Mouse (Mus musculus): ENCODE data around the gene Vopp1. TPM values are rescaled to one million over a fixed set of nuclear protein-coding genes. Genes with fewer than 3 reads are reported as not detected.

The Vopp1 gene
- polyA plus RNA-seq, 1 experiment from 2014 or later = 24.3 TPM

DNA sequence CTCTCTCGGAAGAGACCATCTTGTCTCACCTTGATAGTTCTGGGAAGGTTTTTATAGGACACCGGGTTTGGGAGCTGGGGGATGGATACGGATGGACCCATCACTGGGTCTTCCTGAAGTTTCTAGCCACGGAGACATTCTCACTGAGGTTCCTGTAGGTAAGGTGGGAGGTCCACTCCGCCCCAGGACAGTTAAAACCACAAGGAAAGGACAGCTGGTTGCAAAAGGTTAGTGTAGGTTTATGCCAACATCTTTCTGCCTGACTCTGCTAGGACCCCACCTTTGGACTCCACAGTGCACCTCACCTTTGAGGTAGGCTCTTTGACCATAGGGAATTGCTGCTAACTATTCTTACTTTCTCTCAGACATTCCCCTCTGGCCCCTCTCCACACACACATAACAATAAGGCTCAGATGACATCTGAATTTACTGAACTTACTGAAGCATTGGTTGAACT, 328 bp upstream of the Vopp1 start:
- Histone ChIP-seq H3K4me3 (ENCODE audit: low read depth, low read length) (peak overlapping the region; percentile 97), H3K27ac (replicated peaks) (peak overlapping the region; percentile 94), H3K36me3 (ENCODE audit: control insufficient read depth, insufficient read depth, low read length) (no peaks in the 10 kb centered on the region), H3K9ac (ENCODE audit: low read length) (peak overlapping the region; percentile 97), H3K9me3 (ENCODE audit: control insufficient read depth, low read length) (no peaks in the 10 kb centered on the region), H3K4me1 (replicated peaks; ENCODE audit: control insufficient read depth, insufficient read depth) (no peaks in the 10 kb centered on the region), H3K27me3 (ENCODE audit: control insufficient read depth, insufficient read depth, low read length) (no peaks in the 10 kb centered on the region), H3K4me2 (replicated peaks; ENCODE audit: low read depth) (peak overlapping the region; percentile 69)
- WGBS = 3% methylated on average over 5 of the region's 5 CpGs
- no peak for DNase-seq (ENCODE audit: low spot score)
- no peak; the same call in none of the 2 replicates for ATAC-seq (ENCODE audit: low FRiP score, low TSS enrichment)
- TF ChIP-seq EP300 (optimal IDR thresholded peaks at IDR 0.05) = no peak

DNA sequence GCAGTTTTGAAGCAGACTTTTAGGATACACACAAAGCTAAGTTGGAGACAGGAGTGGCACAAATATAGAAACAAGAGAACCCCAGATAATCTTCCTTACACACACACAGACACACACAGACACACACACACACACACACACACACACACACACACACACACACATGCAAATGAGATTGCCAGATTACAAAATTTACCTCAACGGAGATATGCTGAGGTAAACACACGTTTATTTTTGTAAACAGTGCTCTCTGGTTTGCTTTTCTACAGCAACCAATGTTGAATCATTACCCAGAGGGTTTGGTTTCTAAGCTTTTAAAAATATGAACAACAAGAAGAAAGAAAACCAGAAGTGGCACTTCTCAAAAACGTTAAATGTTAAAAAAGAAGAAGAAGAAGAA, 1.5 kb downstream of the Vopp1 start:
- Histone ChIP-seq H3K27ac (replicated peaks) (no peak overlapping the region), H3K9me3 (ENCODE audit: control insufficient read depth, low read length) (no peaks in the 10 kb centered on the region), H3K36me3 (ENCODE audit: control insufficient read depth, insufficient read depth, low read length) (no peaks in the 10 kb centered on the region), H3K4me1 (replicated peaks; ENCODE audit: control insufficient read depth, insufficient read depth) (no peaks in the 10 kb centered on the region), H3K4me3 (ENCODE audit: low read depth, low read length) (no peak overlapping the region), H3K9ac (ENCODE audit: low read length) (no peak overlapping the region), H3K4me2 (replicated peaks; ENCODE audit: low read depth) (peak overlapping the region; percentile 33), H3K27me3 (ENCODE audit: control insufficient read depth, insufficient read depth, low read length) (no peaks in the 10 kb centered on the region)
- DNase-seq (ENCODE audit: low spot score) (no peak), ATAC-seq (ENCODE audit: low FRiP score, low TSS enrichment) (no peak)
- no peak for TF ChIP-seq EP300 (optimal IDR thresholded peaks at IDR 0.05)
- TF ChIP-seq CTCF (IDR thresholded peaks at IDR 0.05; ENCODE audit: low read depth) = no peak
- 6% methylated on average over 3 of the region's 3 CpGs for WGBS

DNA sequence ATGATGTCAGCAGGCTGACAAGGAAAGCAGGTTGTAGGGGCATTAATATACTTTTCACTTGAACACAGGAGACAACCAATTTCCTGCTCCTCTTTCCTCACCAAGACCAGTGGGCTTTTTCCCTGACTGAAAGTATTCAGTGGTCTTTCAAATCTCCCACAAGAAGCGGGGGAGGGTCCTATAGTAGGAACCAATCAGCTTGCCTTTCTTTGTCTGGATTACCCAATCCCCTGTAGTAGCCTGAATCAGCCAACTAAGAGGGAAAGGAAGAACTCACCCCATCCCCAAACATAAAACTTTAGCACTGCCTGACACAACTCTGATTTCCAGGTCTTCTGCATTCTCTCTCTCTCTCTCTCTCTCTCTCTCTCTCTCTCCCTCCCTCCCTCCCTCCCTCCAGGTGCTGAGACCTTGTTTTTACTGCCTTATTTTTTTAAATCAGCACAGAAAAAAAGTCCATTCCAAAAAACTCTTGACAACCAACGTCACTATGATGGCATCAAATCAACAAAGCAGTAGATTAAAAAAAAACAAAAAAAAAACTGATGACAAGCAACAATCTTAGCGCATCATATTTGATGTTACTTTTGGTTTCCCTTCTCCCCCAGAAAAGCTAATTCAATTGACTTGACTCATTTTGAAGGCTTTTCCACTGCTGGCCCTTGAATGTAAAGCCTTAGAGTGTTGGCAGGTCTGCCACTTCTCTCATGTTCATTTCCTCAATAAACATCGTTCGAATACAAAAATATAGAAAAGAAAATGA, 2.1 kb downstream of the Vopp1 start:
- Histone ChIP-seq H3K27me3 (ENCODE audit: control insufficient read depth, insufficient read depth, low read length) (no peaks in the 10 kb centered on the region), H3K4me3 (ENCODE audit: low read depth, low read length) (no peak overlapping the region), H3K9me3 (ENCODE audit: control insufficient read depth, low read length) (no peaks in the 10 kb centered on the region), H3K27ac (replicated peaks) (no peak overlapping the region), H3K9ac (ENCODE audit: low read length) (no peak overlapping the region), H3K4me1 (replicated peaks; ENCODE audit: control insufficient read depth, insufficient read depth) (no peaks in the 10 kb centered on the region), H3K36me3 (ENCODE audit: control insufficient read depth, insufficient read depth, low read length) (no peaks in the 10 kb centered on the region), H3K4me2 (replicated peaks; ENCODE audit: low read depth) (no peak overlapping the region)
- no peak for TF ChIP-seq EP300 (optimal IDR thresholded peaks at IDR 0.05)
- TF ChIP-seq CTCF (IDR thresholded peaks at IDR 0.05; ENCODE audit: low read depth) = no peak
- no peak for ATAC-seq (ENCODE audit: low FRiP score, low TSS enrichment)
- DNase-seq (ENCODE audit: low spot score) = no peak
- WGBS = 50% methylated on average over 5 of the region's 5 CpGs

- Histone ChIP-seq H3K36me3 (ENCODE audit: control insufficient read depth, insufficient read depth, low read length) (no peaks in the 10 kb centered on the region), H3K9ac (ENCODE audit: low read length) (no peak overlapping the region), H3K4me3 (ENCODE audit: low read depth, low read length) (no peak overlapping the region), H3K9me3 (ENCODE audit: control insufficient read depth, low read length) (no peaks in the 10 kb centered on the region), H3K4me2 (replicated peaks; ENCODE audit: low read depth) (no peak overlapping the region), H3K4me1 (replicated peaks; ENCODE audit: control insufficient read depth, insufficient read depth) (no peaks in the 10 kb centered on the region), H3K27ac (replicated peaks) (no peak overlapping the region), H3K27me3 (ENCODE audit: control insufficient read depth, insufficient read depth, low read length) (no peaks in the 10 kb centered on the region)
- 77% methylated on average over 2 of the region's 2 CpGs for WGBS
- TF ChIP-seq EP300 (optimal IDR thresholded peaks at IDR 0.05) (no peak), CTCF (IDR thresholded peaks at IDR 0.05; ENCODE audit: low read depth) (no peak)
- ATAC-seq (ENCODE audit: low FRiP score, low TSS enrichment) (no peak), DNase-seq (ENCODE audit: low spot score) (no peak)
Observed at GRCm38 (mm10) chr6:57814436-57814940, 10.5 kb downstream of the Vopp1 start.

DNA sequence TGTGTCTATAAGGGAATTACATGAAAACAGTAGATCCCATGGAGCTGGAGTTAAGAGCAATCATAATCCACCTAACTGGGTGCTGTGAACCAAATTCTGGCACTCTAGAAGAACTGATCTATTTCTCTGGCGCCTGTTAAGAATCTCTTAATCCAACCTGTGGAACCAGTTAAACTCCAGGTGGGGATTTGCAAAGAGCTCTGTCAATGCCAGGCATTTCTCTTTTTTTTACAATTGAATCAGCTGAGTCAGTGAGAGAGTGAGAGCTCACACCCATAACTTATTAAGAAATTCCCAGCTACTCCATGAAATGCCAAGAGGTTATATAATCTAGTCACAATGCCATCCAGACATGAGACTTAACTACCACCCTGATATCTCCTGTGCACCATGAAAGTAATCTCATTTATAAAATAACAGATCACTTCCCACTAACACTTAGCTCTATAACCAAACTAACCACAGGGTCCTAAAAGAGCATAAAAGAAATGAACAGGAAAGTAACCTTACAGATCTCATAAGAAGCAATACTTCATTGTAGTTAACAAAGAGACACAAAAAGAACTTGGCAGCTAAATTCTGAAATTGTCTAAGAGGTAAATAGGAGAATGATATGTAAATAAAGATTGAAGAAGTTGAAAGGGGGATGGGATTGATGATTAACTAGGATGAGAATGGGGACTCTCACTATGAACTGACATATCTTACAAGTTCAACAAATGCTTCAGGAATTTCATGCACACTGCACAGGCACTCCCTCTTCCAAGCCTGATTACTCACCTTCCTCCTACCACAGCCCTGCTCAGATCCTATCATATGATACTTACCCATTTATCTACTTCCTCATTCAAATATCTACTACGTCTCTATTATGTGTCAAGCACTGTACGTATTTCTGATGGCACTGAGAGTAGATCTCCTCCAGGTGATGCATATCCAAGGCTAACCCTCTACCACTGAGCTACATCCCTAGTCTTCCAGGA, 12.9 kb downstream of the Vopp1 start:
- Histone ChIP-seq H3K9me3 (ENCODE audit: control insufficient read depth, low read length) (no peaks in the 10 kb centered on the region), H3K4me2 (replicated peaks; ENCODE audit: low read depth) (no peak overlapping the region), H3K4me1 (replicated peaks; ENCODE audit: control insufficient read depth, insufficient read depth) (no peaks in the 10 kb centered on the region), H3K27me3 (ENCODE audit: control insufficient read depth, insufficient read depth, low read length) (no peaks in the 10 kb centered on the region), H3K4me3 (ENCODE audit: low read depth, low read length) (no peak overlapping the region), H3K9ac (ENCODE audit: low read length) (no peak overlapping the region), H3K27ac (replicated peaks) (peak overlapping the region; percentile 69), H3K36me3 (ENCODE audit: control insufficient read depth, insufficient read depth, low read length) (no peaks in the 10 kb centered on the region)
- ATAC-seq (ENCODE audit: low FRiP score, low TSS enrichment) = peak; percentile 91
- TF ChIP-seq CTCF (IDR thresholded peaks at IDR 0.05; ENCODE audit: low read depth) (no peak), EP300 (optimal IDR thresholded peaks at IDR 0.05) (no peak)
- WGBS = 43% methylated on average over 3 of the region's 3 CpGs
- DNase-seq (ENCODE audit: low spot score) = no peak
